Mouse (Mus musculus) liver, embryonic 16.5 days (tissue): ENCODE data around the gene Cops9. TPM values are rescaled to one million over a fixed set of nuclear protein-coding genes. Genes with fewer than 3 reads are reported as not detected.

Experiments used
- ATAC-seq: fragments of 200-750 bp; cut with Nextera tagmentation; 2 replicates; pipeline ENCODE4 v1.8.0; 2017; ENCODE audit warnings: low read depth, mild to moderate bottlenecking, moderate number of reproducible peaks, moderate library complexity
- H3K27ac ChIP-seq: fragments of 300-500 bp; sonication (generic); 2 replicates; pipeline ENCODE4 v1.5.1; 2014; ENCODE audit warnings: mild to moderate bottlenecking, low read length
- H3K27me3 ChIP-seq: fragments of 300-500 bp; sonication (generic); 2 replicates; pipeline ENCODE4 v1.6.1; 2014; ENCODE audit warnings: low read depth, low read length, mixed read lengths; ENCODE audit not compliant: control insufficient read depth, insufficient read depth
- H3K36me3 ChIP-seq: fragments of 300-500 bp; sonication (generic); 2 replicates; pipeline ENCODE4 v1.6.1; 2014; ENCODE audit warnings: mild to moderate bottlenecking; ENCODE audit not compliant: control insufficient read depth, insufficient read depth
- H3K4me1 ChIP-seq: fragments of 300-500 bp; sonication (generic); 2 replicates; pipeline ENCODE4 v1.6.1; 2014; ENCODE audit warnings: low read depth, low read length, mixed read lengths; ENCODE audit not compliant: control insufficient read depth
- H3K4me2 ChIP-seq: fragments of 300-500 bp; sonication (generic); 2 replicates; pipeline ENCODE4 v1.6.1; 2014; ENCODE audit warnings: low read depth, low read length, mixed read lengths
- H3K4me3 ChIP-seq: fragments of 300-500 bp; sonication (generic); 2 replicates; pipeline ENCODE4 v1.5.1; 2014; ENCODE audit warnings: low read depth, mild to moderate bottlenecking, low read length
- H3K9ac ChIP-seq: fragments of 300-500 bp; sonication (generic); 2 replicates; pipeline ENCODE4 v1.6.1; 2014; ENCODE audit warnings: low read depth, low read length
- H3K9me3 ChIP-seq: fragments of 300-500 bp; sonication (generic); replicated peaks from 2 replicates; pipeline ENCODE4 v1.6.1; 2016; ENCODE audit warnings: low read length; ENCODE audit not compliant: control insufficient read depth
- WGBS: fragments of 180-500 bp; shearing (Covaris S2); extraction: QIAGEN DNeasy Blood & Tissue Kit; methylation state at CpG from one replicate; pipeline ENCODE4 v1.1.7; 2014; ENCODE audit not compliant: insufficient replicate concordance; 5-methylcytosine and 5-hydroxymethylcytosine counted together
- polyA plus RNA-seq: library from polyadenylated mRNA; unstranded; fragments of >200 nt; fragmentation: Nextera tagmentation; extraction: Ambion mirVana; gene quantifications from 2 replicates; pipeline ENCODE4 v1.2.1, GENCODE M21; 2015

Cops9 gene
- polyA plus RNA-seq, 1 experiment from 2014 or later: 161 TPM

- no peak for ATAC-seq
- Histone ChIP-seq H3K36me3 (no peaks in the 10 kb centered on the region; the same call in 1 of the 2 replicates), H3K27ac (no peak overlapping the region), H3K9ac (no peak overlapping the region), H3K4me1 (no peaks in the 10 kb centered on the region), H3K4me2 (no peak overlapping the region), H3K9me3 (no peaks in the 10 kb centered on the region), H3K27me3 (no peaks in the 10 kb centered on the region), H3K4me3 (no peak overlapping the region)
- WGBS: 56% methylated on average over 5 of the region's 5 CpGs
Observed at GRCm38 (mm10) chr1:92632196-92632595, 9.6 kb downstream of the Cops9 start.

DNA sequence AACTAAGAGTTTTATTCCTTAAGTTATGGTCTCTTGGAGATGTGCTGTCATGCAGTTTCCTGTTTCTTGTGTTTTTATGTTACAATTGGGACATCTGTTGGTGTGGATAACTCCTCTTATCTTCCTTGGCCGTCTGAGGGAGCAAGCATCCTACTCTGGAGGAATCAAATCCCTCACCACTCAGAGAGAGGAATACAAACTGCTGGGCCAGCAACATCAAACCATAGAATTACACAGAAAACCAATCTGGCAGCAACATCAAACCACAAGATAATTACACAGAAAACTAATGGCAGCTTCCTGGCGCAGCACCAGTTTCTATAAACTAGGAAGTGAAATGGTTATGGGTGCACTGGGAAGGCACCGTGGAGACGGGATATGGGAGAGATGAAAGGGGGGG lies 13.6 kb downstream of the Cops9 start:
- H3K4me1 ChIP-seq: no peaks in the 10 kb centered on the region
- H3K4me3 ChIP-seq: no peak overlapping the region
- H3K27me3 ChIP-seq: no peaks in the 10 kb centered on the region
- H3K36me3 ChIP-seq: no peaks in the 10 kb centered on the region
- H3K9me3 ChIP-seq: no peaks in the 10 kb centered on the region
- H3K4me2 ChIP-seq: no peak overlapping the region
- 37% methylated on average over 4 of the region's 4 CpGs for WGBS
- no peak overlapping the region for H3K9ac ChIP-seq
- no peak overlapping the region for H3K27ac ChIP-seq
- no peak for ATAC-seq

DNA sequence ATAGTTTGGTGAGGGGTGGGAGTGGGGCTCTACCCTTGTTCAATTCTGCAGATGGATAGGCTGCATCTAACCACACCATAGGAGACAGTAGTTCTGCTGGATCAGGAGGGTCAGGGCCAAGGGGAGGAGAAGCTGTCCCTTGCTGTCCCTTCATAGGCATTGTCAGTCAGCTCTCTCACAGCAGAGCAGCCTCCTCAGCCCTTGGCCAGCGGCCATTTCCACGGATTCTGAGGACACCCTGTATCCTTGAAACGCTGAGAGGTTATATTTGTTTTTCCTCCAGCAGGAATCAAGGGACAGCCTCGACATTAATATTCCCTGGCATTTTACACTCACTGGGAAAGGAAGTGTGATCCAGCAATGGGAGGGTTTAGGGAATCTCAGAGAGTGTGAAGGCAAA lies 23.4 kb downstream of the Cops9 start:
- Histone ChIP-seq H3K27ac (no peak overlapping the region), H3K4me1 (no peaks in the 10 kb centered on the region), H3K9me3 (no peaks in the 10 kb centered on the region), H3K4me2 (no peak overlapping the region), H3K36me3 (no peaks in the 10 kb centered on the region), H3K27me3 (no peaks in the 10 kb centered on the region), H3K9ac (no peak overlapping the region), H3K4me3 (no peak overlapping the region)
- ATAC-seq: no peak
- 45% methylated on average over 4 of the region's 4 CpGs for WGBS

DNA sequence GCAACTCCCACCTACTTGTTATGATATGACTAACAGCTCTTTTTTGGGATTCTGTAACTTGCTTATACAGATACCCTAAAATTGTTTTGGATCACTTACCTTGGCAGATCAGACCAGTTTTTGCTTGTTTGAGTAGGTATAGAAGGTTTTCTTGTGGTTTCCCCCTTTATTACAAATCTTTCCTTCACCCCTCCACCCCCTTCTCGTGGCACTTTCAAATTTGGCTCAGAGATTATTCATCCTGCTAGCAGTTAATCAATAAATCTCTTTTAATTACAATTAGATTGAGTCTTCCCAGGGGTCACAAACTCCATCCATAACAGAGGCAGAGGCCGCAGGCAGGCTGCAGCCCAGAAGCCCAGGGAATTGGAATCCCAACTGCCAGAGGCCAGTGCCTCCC lies 24.3 kb downstream of the Cops9 start, which contains the start of gene Olfr12:
Olfr12 (plus strand) TSS at position 301 of the 400 bp plus-strand sequence.
- Histone ChIP-seq H3K4me2 (no peak within 1 kb of the TSS), H3K9ac (no peak within 1 kb of the TSS), H3K36me3 (no peaks in the 10 kb centered on the region), H3K4me1 (no peaks in the 10 kb centered on the region), H3K27me3 (no peaks in the 10 kb centered on the region), H3K9me3 (no peaks in the 10 kb centered on the region), H3K27ac (no peak within 1 kb of the TSS), H3K4me3 (no peak within 1 kb of the TSS)
- 45% methylated on average over 2 of the region's 2 CpGs for WGBS
- ATAC-seq: no peak

- Histone ChIP-seq H3K27ac (no peak overlapping the region), H3K9ac (no peak overlapping the region), H3K4me2 (no peak overlapping the region), H3K27me3 (no peaks in the 10 kb centered on the region), H3K36me3 (no peaks in the 10 kb centered on the region), H3K9me3 (no peaks in the 10 kb centered on the region), H3K4me1 (no peaks in the 10 kb centered on the region), H3K4me3 (no peak overlapping the region)
- 35% methylated on average over 1 of the region's 1 CpGs for WGBS
- no peak for ATAC-seq
Observed at GRCm38 (mm10) chr1:92616046-92616445, 25.7 kb downstream of the Cops9 start.

GRCm38 (mm10) chr1:92614516-92614915 lies 27.3 kb downstream of the Cops9 start:
- Histone ChIP-seq H3K4me3 (no peak overlapping the region), H3K9me3 (no peaks in the 10 kb centered on the region), H3K27ac (no peak overlapping the region), H3K36me3 (no peaks in the 10 kb centered on the region), H3K4me2 (no peak overlapping the region), H3K9ac (no peak overlapping the region), H3K27me3 (no peaks in the 10 kb centered on the region), H3K4me1 (no peaks in the 10 kb centered on the region)
- no peak for ATAC-seq
- WGBS: 3% methylated on average over 1 of the region's 1 CpGs

DNA sequence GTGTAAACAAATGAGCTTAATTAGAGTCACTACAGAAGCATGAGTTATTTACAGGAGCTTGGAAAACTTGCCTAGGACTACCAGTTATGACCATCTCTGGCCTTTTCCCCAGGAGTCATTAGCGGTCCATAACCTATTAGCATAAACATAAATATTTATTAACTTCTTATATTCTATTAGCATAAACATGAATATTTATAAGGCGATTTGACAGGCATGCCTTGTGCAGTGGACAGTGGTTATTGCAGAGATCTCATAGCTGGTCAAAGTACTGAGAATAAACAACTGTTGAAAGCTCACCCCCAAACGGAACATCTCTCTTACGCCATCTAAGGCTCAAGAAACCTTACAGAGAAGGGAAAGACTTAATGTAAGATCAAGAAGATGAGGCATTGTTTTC lies 28.6 kb downstream of the Cops9 start:
- no peaks in the 10 kb centered on the region for H3K9me3 ChIP-seq
- H3K4me3 ChIP-seq: no peak overlapping the region
- H3K27me3 ChIP-seq: no peaks in the 10 kb centered on the region
- ATAC-seq: no peak
- H3K9ac ChIP-seq: no peak overlapping the region
- H3K27ac ChIP-seq: no peak overlapping the region
- H3K4me2 ChIP-seq: no peak overlapping the region
- no peaks in the 10 kb centered on the region for H3K4me1 ChIP-seq
- no peaks in the 10 kb centered on the region for H3K36me3 ChIP-seq
- WGBS: 29% methylated on average over 4 of the region's 4 CpGs

DNA sequence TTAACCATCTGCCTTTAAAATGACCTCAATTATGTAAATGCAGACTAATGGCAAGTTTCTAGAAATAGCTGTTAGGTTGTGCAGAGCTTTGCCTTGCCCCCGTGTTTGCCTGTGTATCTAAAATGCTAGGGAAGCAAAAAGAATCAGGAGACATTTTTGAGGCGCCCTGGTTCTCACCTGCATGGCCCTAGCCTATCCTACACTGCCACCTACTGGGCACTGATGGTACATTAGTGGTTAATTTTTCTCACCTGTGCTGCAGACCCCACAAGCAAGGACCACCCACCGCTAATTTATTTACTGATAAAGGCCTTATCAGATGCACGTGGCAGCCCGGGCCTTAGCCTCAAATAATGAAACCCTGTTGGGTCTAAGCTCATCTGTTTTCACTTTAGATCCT lies 30.8 kb downstream of the Cops9 start:
- no peak for ATAC-seq
- Histone ChIP-seq H3K4me2 (no peak overlapping the region), H3K4me1 (no peaks in the 10 kb centered on the region), H3K27me3 (no peaks in the 10 kb centered on the region), H3K9me3 (no peaks in the 10 kb centered on the region), H3K4me3 (no peak overlapping the region), H3K9ac (no peak overlapping the region), H3K36me3 (no peaks in the 10 kb centered on the region), H3K27ac (no peak overlapping the region)
- 3% methylated on average over 5 of the region's 5 CpGs for WGBS

- no peak overlapping the region for H3K9ac ChIP-seq
- no peak overlapping the region for H3K27ac ChIP-seq
- no peak for ATAC-seq
- no peaks in the 10 kb centered on the region for H3K4me1 ChIP-seq
- no peaks in the 10 kb centered on the region for H3K36me3 ChIP-seq
- no peak overlapping the region for H3K4me3 ChIP-seq
- no peaks in the 10 kb centered on the region for H3K9me3 ChIP-seq
- no peaks in the 10 kb centered on the region for H3K27me3 ChIP-seq
- WGBS: 54% methylated on average over 4 of the region's 4 CpGs
- H3K4me2 ChIP-seq: no peak overlapping the region
Observed at GRCm38 (mm10) chr1:92607711-92608110, 34.1 kb downstream of the Cops9 start.

DNA sequence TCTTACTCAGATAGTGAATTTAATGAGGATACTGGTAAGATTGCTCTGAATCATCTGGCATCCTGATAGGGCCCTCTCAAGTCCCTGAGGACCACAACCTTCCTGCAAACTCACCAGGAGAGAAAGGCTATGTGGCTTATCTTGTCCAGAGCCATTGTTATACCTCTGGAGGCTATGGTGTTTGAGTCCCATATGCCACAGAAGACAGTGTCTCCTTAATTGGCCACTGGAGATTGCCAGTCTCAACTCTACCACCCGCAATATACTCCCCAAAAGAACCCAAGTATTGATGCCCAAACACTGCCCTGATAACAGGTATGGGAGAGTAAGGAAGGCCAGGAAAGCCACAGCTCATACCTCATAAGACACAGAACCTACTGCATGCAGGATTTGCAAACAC lies 36.3 kb downstream of the Cops9 start, which contains the start of gene Olfr1410:
Olfr1410 (plus strand) TSS at position 301 of the 400 bp plus-strand sequence.
- no peaks in the 10 kb centered on the region for H3K36me3 ChIP-seq
- no peaks in the 10 kb centered on the region for H3K27me3 ChIP-seq
- no peak within 1 kb of the TSS for H3K4me3 ChIP-seq
- ATAC-seq: no peak
- no peak within 1 kb of the TSS for H3K4me2 ChIP-seq
- WGBS: 43% methylated on average over 1 of the region's 1 CpGs
- H3K27ac ChIP-seq: no peak within 1 kb of the TSS
- H3K9me3 ChIP-seq: no peaks in the 10 kb centered on the region
- H3K9ac ChIP-seq: no peak within 1 kb of the TSS
- no peaks in the 10 kb centered on the region for H3K4me1 ChIP-seq
